Mouse (Mus musculus): ENCODE results near the gene Hivep1. TPM values are rescaled to one million over a fixed set of nuclear protein-coding genes. Genes with fewer than 3 reads are reported as not detected.

Hivep1 gene
- total and polyA plus RNA-seq, 3 experiments = 7.5 to 53.3 (median 24.9) TPM

DNA sequence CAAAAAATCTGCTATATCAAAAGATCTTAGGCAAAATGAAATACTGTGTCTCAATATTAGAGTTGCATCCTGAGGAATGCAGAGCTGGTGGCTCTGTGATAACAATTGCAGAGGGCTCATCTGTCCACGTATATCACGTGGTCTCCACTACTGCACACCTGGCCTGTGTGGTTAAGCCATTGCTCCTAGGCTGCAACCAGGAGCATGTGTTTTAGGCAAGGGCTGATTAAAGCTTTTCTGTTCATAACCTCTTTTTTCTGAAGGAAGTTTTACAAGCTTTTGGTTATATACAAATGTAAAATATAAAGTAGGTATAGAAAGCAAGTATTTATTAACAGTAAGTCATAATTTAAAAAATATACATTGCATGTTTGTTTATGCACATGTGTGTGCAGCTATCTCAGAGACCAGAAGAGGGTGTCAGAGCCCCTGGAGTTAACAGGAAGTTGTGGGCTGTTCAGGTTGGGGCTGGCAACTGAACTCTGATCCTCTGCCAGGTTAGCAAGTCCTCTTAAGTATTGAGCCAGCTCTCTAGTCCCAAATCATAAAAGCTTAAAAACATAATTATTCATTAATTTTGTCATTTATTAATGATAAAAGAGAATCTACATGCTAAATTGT is 5.0 kb downstream of the Hivep1 start:
- Histone ChIP-seq H3K4me3 (replicated peaks in 1 of 3; ENCODE audit: low read depth in 2 of 3, low read length in 2 of 3, poor library complexity in 1 of 3) (no peak overlapping the region), H3K36me3 (replicated peaks in 1 of 2; ENCODE audit: control insufficient read depth in 1 of 2, insufficient read depth in 1 of 2, low read length in 1 of 2) (peaks cover 56 to 68% of the 10 kb centered on the region in 2 experiments), H3K4me2 (ENCODE audit: insufficient read depth, low read depth, poor library complexity, severe bottlenecking) (no peak overlapping the region), H3K79me2 (replicated peaks; ENCODE audit: control insufficient read depth, extremely low read depth, insufficient read depth, poor library complexity, severe bottlenecking) (peaks cover 78% of the 10 kb centered on the region), H3K4me1 (ENCODE audit: control insufficient read depth in 1 of 2, insufficient read depth in 2 of 2) (peaks cover 14 to 73% of the 10 kb centered on the region in 2 experiments), H3K27ac (ENCODE audit: insufficient read depth, low read depth) (no peak overlapping the region), H3K27me3 (replicated peaks) (no peaks in the 10 kb centered on the region), H3K9ac (ENCODE audit: insufficient read depth, low read depth) (no peak overlapping the region), H3K9me3 (replicated peaks; ENCODE audit: low read length) (peaks cover 5% of the 10 kb centered on the region)
- TF ChIP-seq USF1 (IDR thresholded peaks at IDR 0.05; ENCODE audit: low read depth, low read length) = no peak
- peak in 1 of 2 experiments; percentile 22; a peak in 1 of 4 replicates for TF ChIP-seq CTCF (conservative IDR thresholded peaks at IDR 0.05 in 1 of 2, IDR thresholded peaks at IDR 0.05 in 1 of 2; ENCODE audit: low read depth in 2 of 2, low read length in 2 of 2)
- no peak for TF ChIP-seq E2F4 (IDR thresholded peaks at IDR 0.05; ENCODE audit: insufficient replicate concordance, low read depth, low read length)
- no peak for TF ChIP-seq ELF1 (IDR thresholded peaks at IDR 0.05; ENCODE audit: low read depth, low read length)
- no peak for TF ChIP-seq EP300 (IDR thresholded peaks at IDR 0.05; ENCODE audit: low read length)
- no peak for TF ChIP-seq PAX5 (IDR thresholded peaks at IDR 0.05; ENCODE audit: low read length)
- peak; percentile 12 for TF ChIP-seq RAD21 (IDR thresholded peaks at IDR 0.05; ENCODE audit: low read depth, low read length)
- no peak for TF ChIP-seq TCF12 (IDR thresholded peaks at IDR 0.05; ENCODE audit: low read depth, low read length)
- TF ChIP-seq HCFC1 (IDR thresholded peaks at IDR 0.05; ENCODE audit: low read depth, low read length) = no peak
- no peak for TF ChIP-seq CHD1 (IDR thresholded peaks at IDR 0.05; ENCODE audit: low read depth, low read length)
- no peak for TF ChIP-seq ZMIZ1 (IDR thresholded peaks at IDR 0.05; ENCODE audit: low read depth, low read length)
- TF ChIP-seq SIN3A (IDR thresholded peaks at IDR 0.05; ENCODE audit: low read length) = no peak
- no peak for TF ChIP-seq POLR2A (IDR thresholded peaks at IDR 0.05; ENCODE audit: low read depth, low read length)
- no peak for TF ChIP-seq ZKSCAN1 (IDR thresholded peaks at IDR 0.05; ENCODE audit: borderline replicate concordance, low read depth, low read length)
- 0 out of 2 replicates have a peak, but pooled peaks have one; percentile 10 for TF ChIP-seq SMC3 (IDR thresholded peaks at IDR 0.05; ENCODE audit: low read depth, low read length)
- in situ Hi-C loops (cut with MboI; ENCODE audit: low pct_ligation_motif_present, low pct_unique_long_range_greater_than_20kb, low sequenced_read_pairs) (loop anchor here (10.0 kb wide), 1 partner anchor 88 kb away; no protein-coding TSS in a partner anchor), dilution Hi-C loops (cut with MboI; ENCODE audit: extremely low pct_ligation_motif_present, extremely low pct_unique_long_range_greater_than_20kb, low sequenced_read_pairs) (no loop called here)
- no peak for DNase-seq (ENCODE audit: extremely low read depth)

DNA sequence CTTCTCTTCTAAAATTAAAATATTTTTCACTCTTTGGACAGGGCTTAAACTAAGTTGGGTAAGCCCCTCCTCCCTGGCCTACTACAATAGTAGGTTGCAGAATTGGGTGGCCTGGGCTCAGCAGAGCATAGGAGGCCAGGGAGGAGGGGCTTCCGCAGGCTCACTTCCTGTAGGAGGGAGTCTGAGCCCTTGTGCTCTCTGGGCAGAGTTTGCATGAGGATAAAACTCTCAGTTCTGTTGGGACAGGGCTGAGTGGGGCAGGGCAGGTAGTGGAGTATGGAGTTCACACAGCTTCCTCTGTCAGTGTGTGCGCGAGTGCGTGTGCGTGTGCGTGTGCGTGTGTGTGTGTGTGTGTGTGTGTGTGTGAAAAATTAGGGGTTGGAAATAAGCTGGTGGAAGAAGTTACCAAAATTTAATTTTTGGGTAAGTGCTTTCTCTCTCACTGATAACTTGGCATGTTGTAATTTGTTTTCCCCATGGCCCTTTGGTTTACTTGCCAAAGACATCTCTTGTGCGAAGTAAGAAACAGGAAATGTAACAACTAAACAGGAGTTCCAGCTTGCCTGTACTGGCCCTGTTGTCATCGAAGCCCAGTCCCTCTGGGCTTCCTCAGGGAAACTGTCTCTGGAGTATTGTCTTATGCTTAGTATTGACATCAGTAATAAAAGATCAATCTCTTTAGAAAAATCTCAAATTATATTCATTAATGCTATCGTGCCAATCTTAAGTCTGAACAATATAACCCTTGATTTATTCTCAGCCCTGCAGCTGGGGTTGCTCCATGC is 9.2 kb downstream of the Hivep1 start:
- peaks cover 72 to 86% of the 10 kb centered on the region in 2 experiments for H3K36me3 ChIP-seq (replicated peaks in 1 of 2; ENCODE audit: control insufficient read depth in 1 of 2, insufficient read depth in 1 of 2, low read length in 1 of 2)
- no peaks in the 10 kb centered on the region for H3K27me3 ChIP-seq (replicated peaks)
- no peak overlapping the region for H3K4me3 ChIP-seq (replicated peaks in 1 of 3; ENCODE audit: low read depth in 2 of 3, low read length in 2 of 3, poor library complexity in 1 of 3)
- H3K9me3 ChIP-seq (replicated peaks; ENCODE audit: low read length) = peaks cover 5% of the 10 kb centered on the region
- H3K4me2 ChIP-seq (ENCODE audit: insufficient read depth, low read depth, poor library complexity, severe bottlenecking) = no peak overlapping the region
- H3K79me2 ChIP-seq (replicated peaks; ENCODE audit: control insufficient read depth, extremely low read depth, insufficient read depth, poor library complexity, severe bottlenecking) = peaks cover 75% of the 10 kb centered on the region
- peak; percentile 77 for DNase-seq (ENCODE audit: extremely low read depth)
- H3K27ac ChIP-seq (ENCODE audit: insufficient read depth, low read depth) = peak overlapping the region; percentile 36
- TF ChIP-seq ZMIZ1 (IDR thresholded peaks at IDR 0.05; ENCODE audit: low read depth, low read length) = no peak
- TF ChIP-seq PAX5 (IDR thresholded peaks at IDR 0.05; ENCODE audit: low read length) = no peak
- no peak for TF ChIP-seq MXI1 (IDR thresholded peaks at IDR 0.05; ENCODE audit: low read depth, low read length)
- peak; percentile 59 for TF ChIP-seq ELF1 (IDR thresholded peaks at IDR 0.05; ENCODE audit: low read depth, low read length)
- TF ChIP-seq CHD2 (IDR thresholded peaks at IDR 0.05; ENCODE audit: low read length) = no peak
- no peak for TF ChIP-seq MAFK (IDR thresholded peaks at IDR 0.05; ENCODE audit: insufficient replicate concordance, low read length)
- no peak for TF ChIP-seq ZKSCAN1 (IDR thresholded peaks at IDR 0.05; ENCODE audit: borderline replicate concordance, low read depth, low read length)
- peaks cover 19 to 85% of the 10 kb centered on the region in 2 experiments for H3K4me1 ChIP-seq (ENCODE audit: control insufficient read depth in 1 of 2, insufficient read depth in 2 of 2)
- dilution Hi-C loops (cut with MboI; ENCODE audit: extremely low pct_ligation_motif_present, extremely low pct_unique_long_range_greater_than_20kb, low sequenced_read_pairs) = no loop called here
- in situ Hi-C loops (cut with MboI; ENCODE audit: low pct_ligation_motif_present, low pct_unique_long_range_greater_than_20kb, low sequenced_read_pairs) = no loop called here
- no peak overlapping the region for H3K9ac ChIP-seq (ENCODE audit: insufficient read depth, low read depth)

Data from CH12.LX (cell line).